Mouse (Mus musculus) layer of hippocampus, adult 2 months (tissue): Measurements from ENCODE around the gene Senp1. TPM values are rescaled to one million over a fixed set of nuclear protein-coding genes. Genes with fewer than 3 reads are reported as not detected.

Experiments used
- DNase-seq, 2 experiments: peaks; one replicate each; pipeline ENCODE4 v3.0.0; 2022; ENCODE audit warnings: low spot score in 2 of 2
- H3K27ac ChIP-seq: fragments of 200-600 bp; 2 replicates; pipeline ENCODE4 v1.8.1; 2022
- H3K4me3 ChIP-seq: fragments of 200-600 bp; 2 replicates; pipeline ENCODE4 v1.8.1; 2022; ENCODE audit warnings: mild to moderate bottlenecking
- CTCF ChIP-seq: fragments of 200-600 bp; conservative IDR thresholded peaks from 2 replicates; pipeline ENCODE4 v1.8.1; 2022; ENCODE audit warnings: antibody characterized with exemption, mild to moderate bottlenecking, moderate library complexity
- total RNA-seq, 2 experiments: library from RNA; stranded (reverse); gene quantifications; 2 replicates each; pipeline ENCODE4 v1.2.3; 2021

Senp1 gene
- total RNA-seq, 2 experiments from 2014 or later = 12.7 to 13.5 TPM

- no peak for DNase-seq
- TF ChIP-seq CTCF = no peak
- H3K4me3 ChIP-seq = no peak overlapping the region
- H3K27ac ChIP-seq = no peak overlapping the region
Observed at GRCm38 (mm10) chr15:98119363-98119762, 25.8 kb upstream of the Senp1 start.

DNA sequence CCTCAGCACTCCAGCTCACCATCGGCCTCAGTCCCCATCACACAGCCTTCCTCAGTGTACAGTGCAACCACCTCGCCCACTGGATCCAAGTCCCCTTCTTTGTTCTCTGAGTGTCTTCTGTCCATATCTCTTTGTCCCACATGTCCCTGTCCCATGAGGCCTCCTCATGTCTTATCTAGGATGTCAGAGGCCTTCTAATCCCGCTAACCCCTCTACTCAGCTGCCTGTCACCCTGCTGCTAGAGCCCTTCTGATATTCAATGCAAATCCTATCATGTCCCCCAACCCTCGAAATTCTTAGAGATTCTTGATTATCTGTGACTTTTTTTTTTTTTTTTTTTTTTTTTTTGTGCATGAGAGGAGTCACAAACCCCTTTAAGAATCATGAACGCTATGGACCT is 22.7 kb upstream of the Senp1 start:
- TF ChIP-seq CTCF = no peak
- Histone ChIP-seq H3K4me3 (no peak overlapping the region), H3K27ac (no peak overlapping the region)
- no peak for DNase-seq

DNA sequence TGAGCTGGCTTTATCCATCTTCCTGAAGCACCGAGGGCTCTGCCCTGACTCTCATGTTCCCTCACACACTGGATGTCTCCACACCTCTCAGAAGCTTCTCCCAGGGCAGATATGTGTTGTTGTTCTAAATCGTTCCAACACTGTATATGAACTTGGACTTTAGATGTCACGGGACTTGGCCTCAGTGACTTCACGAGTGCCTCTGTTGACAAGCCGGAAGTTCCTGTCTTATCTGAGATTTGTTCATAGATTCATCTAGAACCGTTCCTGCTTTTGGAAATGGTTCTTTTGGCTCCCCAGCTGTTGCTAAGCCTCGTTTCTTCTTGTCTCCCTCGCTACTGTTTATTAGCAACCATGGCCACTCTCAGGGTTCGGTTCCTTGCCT is 22.2 kb upstream of the Senp1 start:
- no peak for TF ChIP-seq CTCF
- Histone ChIP-seq H3K27ac (no peak overlapping the region), H3K4me3 (no peak overlapping the region)
- DNase-seq = no peak

GRCm38 (mm10) chr15:98114852-98115778 is 21.6 kb upstream of the Senp1 start:
- no peak for DNase-seq
- H3K4me3 ChIP-seq = no peak overlapping the region
- H3K27ac ChIP-seq = no peak overlapping the region; the same call in 1 of the 2 replicates
- no peak for TF ChIP-seq CTCF

- TF ChIP-seq CTCF = no peak
- H3K27ac ChIP-seq = no peak overlapping the region
- no peak overlapping the region for H3K4me3 ChIP-seq
- no peak for DNase-seq
Observed at GRCm38 (mm10) chr15:98114098-98114851, 20.7 kb upstream of the Senp1 start.

DNA sequence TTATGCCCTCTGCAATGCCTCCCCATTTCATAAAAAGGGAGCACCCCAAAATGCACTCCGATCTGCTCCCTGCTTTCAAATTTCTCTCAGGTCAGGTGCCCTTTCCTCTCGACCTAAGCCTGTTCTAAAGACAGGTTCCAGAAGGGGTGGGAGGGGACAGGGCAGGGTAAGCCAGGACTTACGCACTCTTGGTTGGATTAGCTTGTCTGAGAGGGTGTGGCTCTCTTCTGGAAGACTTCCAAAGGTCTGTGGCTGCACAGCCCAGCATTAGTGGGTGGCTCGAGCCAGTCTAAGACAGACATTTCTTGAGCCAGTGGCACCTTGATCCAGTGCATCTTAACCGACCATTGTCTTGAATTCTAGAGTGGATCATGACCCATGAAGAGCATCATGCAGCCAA is 18.2 kb upstream of the Senp1 start:
- no peak for DNase-seq
- Histone ChIP-seq H3K4me3 (no peak overlapping the region), H3K27ac (no peak overlapping the region)
- TF ChIP-seq CTCF = no peak

GRCm38 (mm10) chr15:98108297-98109152 is 15.0 kb upstream of the Senp1 start:
- TF ChIP-seq CTCF = peak; percentile 25
- Histone ChIP-seq H3K27ac (peak overlapping the region; percentile 98), H3K4me3 (peak overlapping the region; percentile 94)
- peak; percentile 82 to 92 for DNase-seq

GRCm38 (mm10) chr15:98107703-98108296 is 14.3 kb upstream of the Senp1 start:
- TF ChIP-seq CTCF = no peak
- no peak for DNase-seq
- H3K4me3 ChIP-seq = peak overlapping the region; percentile 94
- peak overlapping the region; percentile 98 for H3K27ac ChIP-seq

- TF ChIP-seq CTCF = no peak
Observed at GRCm38 (mm10) chr15:98107230-98107629, 13.7 kb upstream of the Senp1 start.

DNA sequence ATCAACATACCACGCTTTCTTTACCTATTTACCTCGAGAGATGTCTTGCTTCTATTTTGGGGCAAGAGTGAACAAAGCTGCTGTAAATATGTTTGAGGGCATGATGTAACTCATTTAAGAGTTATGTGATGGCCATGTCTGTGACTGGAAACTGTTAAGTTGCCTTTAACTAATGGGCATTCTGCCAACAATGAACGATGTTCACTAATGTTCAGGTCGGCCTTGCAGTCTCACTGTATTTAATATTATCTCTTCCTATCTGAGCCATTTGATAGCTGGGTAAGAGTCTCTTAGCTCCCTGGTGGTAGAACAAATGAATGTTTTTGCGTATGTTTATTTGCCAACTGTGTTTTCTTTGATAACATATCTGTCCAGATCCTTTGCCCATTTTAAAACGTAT is 13.0 kb upstream of the Senp1 start:
- no peak for DNase-seq
- TF ChIP-seq CTCF = no peak
- no peak overlapping the region for H3K27ac ChIP-seq
- no peak overlapping the region for H3K4me3 ChIP-seq

More at GRCm38 (mm10) chr15:98107230-98107629, 13.7 kb upstream of the Senp1 start:
- DNase-seq = no peak
- H3K27ac ChIP-seq = no peak overlapping the region
- H3K4me3 ChIP-seq = no peak overlapping the region

GRCm38 (mm10) chr15:98102401-98102800 is 8.9 kb upstream of the Senp1 start:
- Histone ChIP-seq H3K27ac (no peak overlapping the region), H3K4me3 (no peak overlapping the region)
- DNase-seq = no peak
- TF ChIP-seq CTCF = no peak

- no peak for DNase-seq
- TF ChIP-seq CTCF = no peak
- H3K27ac ChIP-seq = no peak overlapping the region
- no peak overlapping the region for H3K4me3 ChIP-seq
Observed at GRCm38 (mm10) chr15:98098519-98098918, 5.0 kb upstream of the Senp1 start.
